Mouse (Mus musculus): ENCODE data around the gene Ankzf1. TPM values are rescaled to one million over a fixed set of nuclear protein-coding genes. Genes with fewer than 3 reads are reported as not detected.
A peak's percentile ranks its signal among the peaks of the same experiment; 100 is the strongest.

Ankzf1 gene
- polyA plus RNA-seq, 2 experiments: 4.8 to 7.6 TPM

- H3K27ac ChIP-seq: peak overlapping the region; percentile 91
- no peaks in the 10 kb centered on the region for H3K27me3 ChIP-seq (ENCODE audit: control insufficient read depth, insufficient read depth, low read length)
- H3K4me1 ChIP-seq (replicated peaks; ENCODE audit: control insufficient read depth in 2 of 2, insufficient read depth in 2 of 2, low read length in 1 of 2): peaks cover 19 to 24% of the 10 kb centered on the region in 2 experiments
- peak; percentile 22 for ATAC-seq (ENCODE audit: insufficient read depth)
- H3K9me3 ChIP-seq (ENCODE audit: control insufficient read depth, low read length): no peaks in the 10 kb centered on the region
- H3K4me2 ChIP-seq (ENCODE audit: low read depth): peak overlapping the region; percentile 85
- TF ChIP-seq EP300 (IDR thresholded peaks at IDR 0.05; ENCODE audit: low read depth) (no peak), CTCF (IDR thresholded peaks at IDR 0.05; ENCODE audit: low read depth) (no peak)
- peak overlapping the region; percentile 77 for H3K9ac ChIP-seq (replicated peaks)
- WGBS (ENCODE audit: insufficient replicate concordance): 8% methylated on average over 7 of the region's 7 CpGs
- DNase-seq (ENCODE audit: low read depth in 3 of 3, low spot score in 3 of 3): no peak
- H3K4me3 ChIP-seq (ENCODE audit: insufficient read depth in 1 of 2, low read depth in 2 of 2, low read length in 2 of 2): peak overlapping the region; percentile 63 to 73
- H3K36me3 ChIP-seq (replicated peaks; ENCODE audit: control insufficient read depth, insufficient read depth, low read depth): peaks cover 36% of the 10 kb centered on the region
Observed at GRCm38 (mm10) chr1:75168093-75168471, 23.9 kb upstream of the Ankzf1 start.

DNA sequence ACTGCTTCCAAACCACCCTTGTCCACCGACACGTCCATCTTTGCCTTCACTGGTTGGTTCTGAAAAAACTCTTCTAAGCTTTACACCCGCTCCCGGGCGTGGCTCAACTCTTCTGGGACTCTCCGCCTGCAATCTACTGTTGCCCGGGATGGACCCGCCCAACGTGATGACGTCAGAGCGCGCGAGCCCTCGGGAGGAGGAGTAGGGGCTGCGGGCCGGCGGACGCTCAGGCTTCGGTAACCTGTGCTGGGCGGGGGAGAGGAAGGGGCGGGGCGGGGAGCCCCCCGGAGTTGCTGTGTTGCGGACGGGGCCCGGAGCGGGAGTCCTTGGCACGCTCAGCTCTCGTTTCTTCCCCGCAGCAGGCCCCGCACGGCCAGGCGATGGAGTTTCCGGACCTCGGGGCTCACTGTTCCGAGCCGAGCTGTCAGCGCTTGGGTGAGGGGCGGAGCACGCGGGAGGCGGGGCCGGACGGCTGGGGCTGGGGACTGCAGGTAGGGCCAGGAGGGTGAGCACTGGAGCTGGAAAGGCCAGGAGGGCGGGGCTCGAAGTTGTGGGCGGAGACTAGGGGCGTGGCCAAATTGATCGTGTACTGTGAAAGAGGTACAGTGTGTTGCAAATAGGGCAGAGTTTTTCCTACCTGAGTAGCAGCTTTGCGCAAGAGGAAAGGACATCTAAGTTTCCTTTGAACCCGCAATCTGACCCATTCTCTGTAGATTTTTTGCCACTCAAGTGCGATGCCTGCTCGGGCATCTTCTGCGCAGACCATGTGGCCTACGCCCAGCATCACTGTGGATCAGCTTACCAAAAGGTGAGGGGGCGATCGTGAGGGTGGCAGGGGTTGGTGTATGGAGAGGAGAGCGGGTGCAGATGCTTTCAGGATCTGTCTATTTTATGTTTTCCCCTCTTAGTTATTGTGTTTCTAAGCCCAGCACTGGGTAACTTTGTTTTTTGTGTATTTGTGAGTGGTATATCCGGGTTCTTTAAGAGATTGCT lies 23.2 kb upstream of the Ankzf1 start, which contains the start of gene Zfand2b:
Gene Zfand2b, plus strand, starts transcription at position 175 of the 993 bp plus-strand sequence.
- H3K4me3 ChIP-seq (ENCODE audit: insufficient read depth in 1 of 2, low read depth in 2 of 2, low read length in 2 of 2): peak within 1 kb of the TSS; percentile 73
- H3K27me3 ChIP-seq (ENCODE audit: control insufficient read depth, insufficient read depth, low read length): no peaks in the 10 kb centered on the region
- no peaks in the 10 kb centered on the region for H3K9me3 ChIP-seq (ENCODE audit: control insufficient read depth, low read length)
- WGBS (ENCODE audit: insufficient replicate concordance): 2% methylated on average over 59 of the region's 59 CpGs
- peak within 1 kb of the TSS; percentile 91 for H3K27ac ChIP-seq
- peak within 1 kb of the TSS; percentile 85 for H3K4me2 ChIP-seq (ENCODE audit: low read depth)
- DNase-seq (ENCODE audit: low read depth in 3 of 3, low spot score in 3 of 3): peak; percentile 93 to 95 (median 93)
- ATAC-seq (ENCODE audit: insufficient read depth): peak; percentile 97
- TF ChIP-seq EP300 (IDR thresholded peaks at IDR 0.05; ENCODE audit: low read depth) (peak; percentile 1; the same call in 1 of the 2 replicates), CTCF (IDR thresholded peaks at IDR 0.05; ENCODE audit: low read depth) (peak; percentile 28; the same call in 1 of the 2 replicates)
- peaks cover 19 to 24% of the 10 kb centered on the region in 2 experiments for H3K4me1 ChIP-seq (replicated peaks; ENCODE audit: control insufficient read depth in 2 of 2, insufficient read depth in 2 of 2, low read length in 1 of 2)
- H3K9ac ChIP-seq (replicated peaks): peak within 1 kb of the TSS; percentile 77
- H3K36me3 ChIP-seq (replicated peaks; ENCODE audit: control insufficient read depth, insufficient read depth, low read depth): peaks cover 43% of the 10 kb centered on the region

GRCm38 (mm10) chr1:75179334-75180104 lies 12.4 kb upstream of the Ankzf1 start:
- Histone ChIP-seq H3K4me2 (ENCODE audit: low read depth) (peak overlapping the region; percentile 79), H3K9ac (replicated peaks) (peak overlapping the region; percentile 96), H3K27me3 (ENCODE audit: control insufficient read depth, insufficient read depth, low read length) (no peaks in the 10 kb centered on the region), H3K27ac (peak overlapping the region; percentile 95), H3K9me3 (ENCODE audit: control insufficient read depth, low read length) (no peaks in the 10 kb centered on the region), H3K36me3 (replicated peaks; ENCODE audit: control insufficient read depth, insufficient read depth, low read depth) (peaks cover 70% of the 10 kb centered on the region), H3K4me1 (replicated peaks; ENCODE audit: control insufficient read depth in 2 of 2, insufficient read depth in 2 of 2, low read length in 1 of 2) (peaks cover 16 to 18% of the 10 kb centered on the region in 2 experiments), H3K4me3 (ENCODE audit: insufficient read depth in 1 of 2, low read depth in 2 of 2, low read length in 2 of 2) (peak overlapping the region; percentile 61 to 70)
- peak; percentile 77 for ATAC-seq (ENCODE audit: insufficient read depth)
- TF ChIP-seq CTCF (IDR thresholded peaks at IDR 0.05; ENCODE audit: low read depth) (no peak), EP300 (IDR thresholded peaks at IDR 0.05; ENCODE audit: low read depth) (peak; percentile 71)
- DNase-seq (ENCODE audit: low read depth in 3 of 3, low spot score in 3 of 3): peak; percentile 79 to 84 (median 83)
- 1% methylated on average over 23 of the region's 23 CpGs for WGBS (ENCODE audit: insufficient replicate concordance)

GRCm38 (mm10) chr1:75180105-75180590 lies 11.8 kb upstream of the Ankzf1 start, which contains the start of gene Abcb6:
Gene Abcb6, minus strand, starts transcription at chr1:75180392.
- TF ChIP-seq CTCF (IDR thresholded peaks at IDR 0.05; ENCODE audit: low read depth) (no peak), EP300 (IDR thresholded peaks at IDR 0.05; ENCODE audit: low read depth) (no peak)
- H3K27me3 ChIP-seq (ENCODE audit: control insufficient read depth, insufficient read depth, low read length): no peaks in the 10 kb centered on the region
- under 1% methylated on average over 31 of the region's 31 CpGs for WGBS (ENCODE audit: insufficient replicate concordance)
- H3K27ac ChIP-seq: peak within 1 kb of the TSS; percentile 95
- peak; percentile 90 to 92 (median 92) for DNase-seq (ENCODE audit: low read depth in 3 of 3, low spot score in 3 of 3)
- H3K4me1 ChIP-seq (replicated peaks; ENCODE audit: control insufficient read depth in 2 of 2, insufficient read depth in 2 of 2, low read length in 1 of 2): peaks cover 16 to 18% of the 10 kb centered on the region in 2 experiments
- no peaks in the 10 kb centered on the region for H3K9me3 ChIP-seq (ENCODE audit: control insufficient read depth, low read length)
- peak within 1 kb of the TSS; percentile 79 for H3K4me2 ChIP-seq (ENCODE audit: low read depth)
- H3K36me3 ChIP-seq (replicated peaks; ENCODE audit: control insufficient read depth, insufficient read depth, low read depth): peaks cover 70% of the 10 kb centered on the region
- ATAC-seq (ENCODE audit: insufficient read depth): peak; percentile 87
- H3K4me3 ChIP-seq (ENCODE audit: insufficient read depth in 1 of 2, low read depth in 2 of 2, low read length in 2 of 2): peak within 1 kb of the TSS; percentile 61 to 70
- H3K9ac ChIP-seq (replicated peaks): peak within 1 kb of the TSS; percentile 96
